Mouse (Mus musculus) mouse trophoblast stem cell (cell line): ENCODE results near the gene Rab6a.

Source experiments
- in situ Hi-C, 2 experiments: fragments of 300-500 bp; cut with MseI, MboI; formaldehyde crosslinking; loops; 2 replicates in 1 of 2; 3 replicates in 1 of 2; pipeline ENCODE4 v1.15.1; 2025

The Rab6a gene

GRCm38 (mm10) chr7:100624538-100624937 is 17.3 kb downstream of the Rab6a start:
- in situ Hi-C loops: no loop called here

- in situ Hi-C loops: no loop called here
These were observed 30.4 kb downstream of the Rab6a start for GRCm38 (mm10) chr7:100637657-100638056.

- in situ Hi-C loops: no loop called here
These were observed 35.2 kb downstream of the Rab6a start for GRCm38 (mm10) chr7:100642413-100642812.

- in situ Hi-C loops: no loop called here
These were observed 37.9 kb downstream of the Rab6a start for GRCm38 (mm10) chr7:100645147-100645546.

GRCm38 (mm10) chr7:100649095-100649494 is 41.9 kb downstream of the Rab6a start:
- in situ Hi-C loops: no loop called here

- in situ Hi-C loops: no loop called here
These were observed 42.6 kb downstream of the Rab6a start for GRCm38 (mm10) chr7:100649826-100650225.

- in situ Hi-C loops: no loop called here
These were observed 43.2 kb downstream of the Rab6a start for GRCm38 (mm10) chr7:100650421-100650820.

GRCm38 (mm10) chr7:100651011-100651410 is 43.8 kb downstream of the Rab6a start:
- in situ Hi-C loops: no loop called here

GRCm38 (mm10) chr7:100653480-100654266 is 46.5 kb downstream of the Rab6a start:
- in situ Hi-C loops: no loop called here

GRCm38 (mm10) chr7:100654441-100654840 is 47.2 kb downstream of the Rab6a start:
- in situ Hi-C loops: no loop called here

- in situ Hi-C loops: no loop called here
These were observed 49.5 kb downstream of the Rab6a start for GRCm38 (mm10) chr7:100656739-100657138.

- in situ Hi-C loops: no loop called here
These were observed 50.9 kb downstream of the Rab6a start for GRCm38 (mm10) chr7:100658093-100658578.

- in situ Hi-C loops: no loop called here
These were observed 54.1 kb downstream of the Rab6a start for GRCm38 (mm10) chr7:100661264-100661663.

- in situ Hi-C loops: no loop called here
These were observed 55.0 kb downstream of the Rab6a start, which contains the start of gene Plekhb1 for GRCm38 (mm10) chr7:100662231-100662630. Gene Plekhb1, minus strand, starts transcription at chr7:100662414.

- in situ Hi-C loops: no loop called here
These were observed 56.0 kb downstream of the Rab6a start for GRCm38 (mm10) chr7:100663190-100663589.

GRCm38 (mm10) chr7:100663729-100664304 is 56.6 kb downstream of the Rab6a start:
- in situ Hi-C loops: no loop called here

GRCm38 (mm10) chr7:100670646-100671045 is 63.4 kb downstream of the Rab6a start:
- in situ Hi-C loops: no loop called here

- in situ Hi-C loops: no loop called here
These were observed 66.2 kb downstream of the Rab6a start for GRCm38 (mm10) chr7:100673452-100673851.

- in situ Hi-C loops: no loop called here
These were observed 67.7 kb downstream of the Rab6a start for GRCm38 (mm10) chr7:100674941-100675340.

GRCm38 (mm10) chr7:100678052-100678451 is 70.8 kb downstream of the Rab6a start:
- in situ Hi-C loops: no loop called here

GRCm38 (mm10) chr7:100678948-100679880 is 72.0 kb downstream of the Rab6a start:
- in situ Hi-C loops: no loop called here

GRCm38 (mm10) chr7:100681132-100681531 is 73.9 kb downstream of the Rab6a start:
- in situ Hi-C loops: no loop called here
